Mouse (Mus musculus): ENCODE measurements around the gene Olfr951. TPM values are rescaled to one million over a fixed set of nuclear protein-coding genes. Genes with fewer than 3 reads are reported as not detected.

Olfr951 gene
- polyA plus RNA-seq (2012): not detected in 2 replicates

GRCm38 (mm10) chr9:39387110-39387509, at the start of gene Olfr951:
Gene Olfr951 (plus strand): TSS chr9:39387410.
- TF ChIP-seq GATA1 (IDR thresholded peaks at IDR 0.05; ENCODE audit: low read length): no peak

GRCm38 (mm10) chr9:39427048-39427447, 39.8 kb downstream of the Olfr951 start, which contains the start of gene Olfr952:
Gene Olfr952 (minus strand): TSS chr9:39427148.
- no peak for TF ChIP-seq GATA1 (IDR thresholded peaks at IDR 0.05; ENCODE audit: low read length)

Other genes starting within 250 kb of the Olfr951 start
- gene Olfr943, start 221.1 kb upstream of the Olfr951 start, polyA plus RNA-seq (2012): not detected in 2 replicates
- gene Olfr944, start 185.5 kb upstream of the Olfr951 start, polyA plus RNA-seq (2012): not detected in 2 replicates
- not detected in 2 replicates for gene Olfr1537, start 137.4 kb upstream of the Olfr951 start, polyA plus RNA-seq (2012)
- gene Olfr945, start 110.6 kb upstream of the Olfr951 start, polyA plus RNA-seq (2012): not detected in 2 replicates
- gene Olfr948, start 61.4 kb upstream of the Olfr951 start, polyA plus RNA-seq (2012): not detected in 2 replicates
- not detected in 2 replicates for gene Olfr952, start 39.7 kb downstream of the Olfr951 start, polyA plus RNA-seq (2012)
- not detected in 2 replicates for gene Olfr954, start 69.3 kb downstream of the Olfr951 start, polyA plus RNA-seq (2012)
- not detected in 2 replicates for gene Olfr955, start 84.5 kb downstream of the Olfr951 start, polyA plus RNA-seq (2012)
- not detected in 2 replicates for gene Olfr44, start 106.6 kb downstream of the Olfr951 start, polyA plus RNA-seq (2012)
- gene Olfr957, start 128.4 kb downstream of the Olfr951 start, polyA plus RNA-seq (2012): not detected in 2 replicates
- gene Olfr958, start 166.6 kb downstream of the Olfr951 start, polyA plus RNA-seq (2012): not detected in 2 replicates
- not detected in 2 replicates for gene Olfr959, start 188.2 kb downstream of the Olfr951 start, polyA plus RNA-seq (2012)
- not detected in 2 replicates for gene AW551984, start 217.0 kb downstream of the Olfr951 start, polyA plus RNA-seq (2012)
- not detected in 2 replicates for gene Olfr148, start 223.2 kb downstream of the Olfr951 start, polyA plus RNA-seq (2012)
- not detected in 2 replicates for gene Olfr960, start 234.0 kb downstream of the Olfr951 start, polyA plus RNA-seq (2012)